Mouse (Mus musculus): Measurements from ENCODE around the gene Plekhj1.

DNA sequence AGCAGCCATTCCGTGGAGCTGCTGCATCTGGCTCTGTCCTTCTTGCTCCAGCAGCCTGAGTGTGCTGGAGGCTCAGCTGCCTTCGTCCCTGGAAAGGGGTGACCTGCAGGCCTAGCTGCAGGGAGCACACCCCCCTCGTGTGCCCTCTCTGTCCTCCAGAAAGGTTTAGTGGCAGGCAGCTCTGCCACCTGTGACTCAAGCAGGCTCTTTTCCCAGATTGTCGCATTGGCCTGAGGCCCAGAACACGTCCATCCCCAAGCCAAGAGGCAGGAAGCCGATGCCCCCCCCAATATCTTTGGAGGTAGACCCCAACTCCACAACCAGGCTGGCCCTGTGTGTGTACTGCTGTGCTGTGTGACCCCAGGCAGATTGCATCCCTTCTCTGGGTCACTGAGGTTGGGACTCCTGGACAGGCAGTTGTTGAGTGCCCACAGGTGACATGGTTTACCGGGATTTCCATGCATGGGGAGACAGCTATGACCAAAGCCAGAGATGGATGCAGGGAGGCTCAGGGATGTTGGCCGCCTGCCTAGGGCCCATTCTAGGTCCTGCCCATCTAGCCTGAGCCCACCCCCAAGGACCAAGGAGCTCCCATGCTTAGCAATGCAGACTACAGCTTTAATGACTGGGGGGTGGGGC lies 46.7 kb upstream of the Plekhj1 start:
- TF ChIP-seq CTCF (IDR thresholded peaks at IDR 0.05; ENCODE audit: extremely low read depth, insufficient read length, insufficient replicate concordance, low read depth, low read length) (no peak), POLR2A (IDR thresholded peaks at IDR 0.05; ENCODE audit: low read depth, low read length) (no peak)
